Mouse (Mus musculus) kidney, embryonic 14.5 days (tissue): ENCODE results near the gene Utf1. TPM values are rescaled to one million over a fixed set of nuclear protein-coding genes. Genes with fewer than 3 reads are reported as not detected.
A peak's percentile ranks its signal among the peaks of the same experiment; 100 is the strongest.

Source experiments
- ATAC-seq: fragments of 200-750 bp; cut with Nextera tagmentation; 2 replicates; pipeline ENCODE4 v1.8.0; 2017; ENCODE audit warnings: moderate number of reproducible peaks, mild to moderate bottlenecking, moderate TSS enrichment, moderate library complexity; ENCODE audit not compliant: low FRiP score, low TSS enrichment
- H3K27ac ChIP-seq: fragments of 300-500 bp; sonication (generic); 2 replicates; pipeline ENCODE4 v1.5.1; 2014; ENCODE audit warnings: low read depth, mild to moderate bottlenecking, low read length, moderate library complexity, mixed read lengths
- H3K27me3 ChIP-seq: fragments of 300-500 bp; sonication (generic); 2 replicates; pipeline ENCODE4 v1.6.1; 2014; ENCODE audit warnings: mild to moderate bottlenecking, low read length; ENCODE audit not compliant: control insufficient read depth, insufficient read depth
- H3K36me3 ChIP-seq: fragments of 300-500 bp; sonication (generic); 2 replicates; pipeline ENCODE4 v1.6.1; 2014; ENCODE audit warnings: low read length, mixed read lengths; ENCODE audit not compliant: control insufficient read depth, insufficient read depth
- H3K4me1 ChIP-seq: fragments of 300-500 bp; sonication (generic); 2 replicates; pipeline ENCODE4 v1.6.1; 2014; ENCODE audit warnings: low read length, mixed read lengths; ENCODE audit not compliant: control insufficient read depth, insufficient read depth
- H3K4me2 ChIP-seq: fragments of 300-500 bp; sonication (generic); replicated peaks from 2 replicates; pipeline ENCODE4 v1.6.1; 2014; ENCODE audit warnings: low read depth, mild to moderate bottlenecking, low read length
- H3K4me3 ChIP-seq: fragments of 300-500 bp; sonication (generic); 2 replicates; pipeline ENCODE4 v1.5.1; 2014; ENCODE audit warnings: mild to moderate bottlenecking, low read length
- H3K9ac ChIP-seq: fragments of 300-500 bp; sonication (generic); 2 replicates; pipeline ENCODE4 v1.6.1; 2014; ENCODE audit warnings: low read depth, mild to moderate bottlenecking, low read length, moderate library complexity
- H3K9me3 ChIP-seq: fragments of 300-500 bp; sonication (generic); 2 replicates; pipeline ENCODE4 v1.6.1; 2016; ENCODE audit warnings: low read length; ENCODE audit not compliant: control insufficient read depth
- WGBS: fragments of 180-500 bp; shearing (Covaris S2); extraction: QIAGEN DNeasy Blood & Tissue Kit; methylation state at CpG from one replicate; pipeline ENCODE4 v1.1.7; 2014; 5-methylcytosine and 5-hydroxymethylcytosine counted together
- polyA plus RNA-seq: library from polyadenylated mRNA; unstranded; fragments of >200 nt; fragmentation: Nextera tagmentation; extraction: Ambion mirVana; gene quantifications from 2 replicates; pipeline ENCODE4 v1.2.1, GENCODE M21; 2014

The Utf1 gene
- polyA plus RNA-seq, 1 experiment from 2014 or later: 0.23 TPM

GRCm38 (mm10) chr7:139905261-139905660 is 38.3 kb upstream of the Utf1 start:
- Histone ChIP-seq H3K4me3 (no peak overlapping the region), H3K4me2 (peak overlapping the region; percentile 12; the same call in 1 of the 2 replicates)

DNA sequence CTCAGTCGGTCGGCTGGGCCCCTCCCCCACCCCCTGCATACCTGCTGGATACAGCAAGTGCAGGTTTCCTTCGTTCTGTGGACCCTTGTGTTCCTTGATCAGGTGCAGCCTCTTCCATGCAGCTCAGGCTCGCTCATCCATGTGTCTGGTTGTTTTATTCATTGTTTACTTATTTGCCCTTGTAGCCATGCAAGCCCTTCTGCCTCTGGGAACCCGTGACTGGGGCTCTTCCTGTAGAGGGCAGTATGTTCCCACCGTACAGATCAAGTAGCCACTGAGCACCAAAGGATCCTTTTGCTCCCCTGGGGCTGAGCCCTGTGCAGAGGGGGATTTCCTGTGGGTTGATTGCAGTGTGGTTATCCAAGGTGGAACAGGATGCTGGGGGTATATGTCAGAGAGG is 37.9 kb upstream of the Utf1 start:
- 6% methylated on average over 6 of the region's 6 CpGs for WGBS

More at GRCm38 (mm10) chr7:139905261-139905660, 38.3 kb upstream of the Utf1 start:
- 35% methylated on average over 6 of the region's 6 CpGs for WGBS
- 0 out of 2 replicates have a peak, but pooled peaks cover 4% of the 10 kb centered on the region for H3K4me1 ChIP-seq
- no peak overlapping the region for H3K27ac ChIP-seq
- H3K9ac ChIP-seq: no peak overlapping the region
- H3K9me3 ChIP-seq: no peaks in the 10 kb centered on the region
- no peak for ATAC-seq
- peaks cover 4% of the 10 kb centered on the region; the same call in 1 of the 2 replicates for H3K27me3 ChIP-seq
- H3K36me3 ChIP-seq: no peaks in the 10 kb centered on the region

DNA sequence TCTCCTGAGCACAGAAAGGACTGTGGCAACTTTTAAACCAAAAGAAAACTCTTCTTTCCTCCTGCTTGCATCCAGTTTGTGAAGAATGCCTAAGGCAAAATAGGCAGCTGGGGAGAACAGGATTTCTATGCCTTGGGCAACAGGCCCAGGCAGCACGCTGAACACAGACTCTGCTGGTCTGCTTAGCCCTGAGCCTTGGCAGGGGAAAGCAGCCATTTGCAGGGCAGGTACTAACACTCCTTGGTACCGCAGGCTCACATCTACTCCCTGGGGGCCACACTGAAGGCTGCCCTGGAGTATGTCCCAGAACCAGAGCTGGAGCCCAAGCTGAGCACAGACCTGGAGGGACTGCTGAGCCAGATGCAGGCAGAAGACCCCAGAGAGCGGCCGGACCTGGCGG is 35.4 kb upstream of the Utf1 start:
- ATAC-seq: no peak
- Histone ChIP-seq H3K9me3 (no peaks in the 10 kb centered on the region), H3K36me3 (no peaks in the 10 kb centered on the region), H3K27ac (no peak overlapping the region), H3K4me2 (no peak overlapping the region), H3K4me3 (no peak overlapping the region), H3K4me1 (0 out of 2 replicates have a peak, but pooled peaks cover 5% of the 10 kb centered on the region), H3K9ac (no peak overlapping the region), H3K27me3 (peaks cover 4% of the 10 kb centered on the region; the same call in 1 of the 2 replicates)
- WGBS: 75% methylated on average over 5 of the region's 5 CpGs

More for the DNA sequence above, 37.9 kb upstream of the Utf1 start:
- Histone ChIP-seq H3K36me3 (no peaks in the 10 kb centered on the region), H3K9ac (no peak overlapping the region), H3K27me3 (peaks cover 4% of the 10 kb centered on the region; the same call in 1 of the 2 replicates), H3K27ac (no peak overlapping the region), H3K4me3 (no peak overlapping the region), H3K4me2 (peak overlapping the region; percentile 12; the same call in 1 of the 2 replicates), H3K4me1 (0 out of 2 replicates have a peak, but pooled peaks cover 5% of the 10 kb centered on the region), H3K9me3 (no peaks in the 10 kb centered on the region)
- peak; percentile 73; the same call in 1 of the 2 replicates for ATAC-seq

GRCm38 (mm10) chr7:139909469-139909868 is 34.1 kb upstream of the Utf1 start:
- Histone ChIP-seq H3K4me1 (0 out of 2 replicates have a peak, but pooled peaks cover 9% of the 10 kb centered on the region), H3K9me3 (no peaks in the 10 kb centered on the region), H3K36me3 (no peaks in the 10 kb centered on the region), H3K27me3 (peaks cover 5% of the 10 kb centered on the region), H3K4me2 (no peak overlapping the region), H3K9ac (no peak overlapping the region), H3K4me3 (no peak overlapping the region), H3K27ac (no peak overlapping the region)
- WGBS: 49% methylated on average over 6 of the region's 6 CpGs
- ATAC-seq: no peak

GRCm38 (mm10) chr7:139910204-139910835 is 33.3 kb upstream of the Utf1 start:
- Histone ChIP-seq H3K27ac (no peak overlapping the region), H3K9me3 (no peaks in the 10 kb centered on the region), H3K4me1 (0 out of 2 replicates have a peak, but pooled peaks cover 14% of the 10 kb centered on the region), H3K36me3 (no peaks in the 10 kb centered on the region), H3K4me2 (no peak overlapping the region), H3K4me3 (no peak overlapping the region), H3K9ac (0 out of 2 replicates have a peak overlapping the region, but pooled peaks have one; percentile 18), H3K27me3 (peaks cover 4% of the 10 kb centered on the region)
- WGBS: 42% methylated on average over 11 of the region's 11 CpGs
- no peak for ATAC-seq

DNA sequence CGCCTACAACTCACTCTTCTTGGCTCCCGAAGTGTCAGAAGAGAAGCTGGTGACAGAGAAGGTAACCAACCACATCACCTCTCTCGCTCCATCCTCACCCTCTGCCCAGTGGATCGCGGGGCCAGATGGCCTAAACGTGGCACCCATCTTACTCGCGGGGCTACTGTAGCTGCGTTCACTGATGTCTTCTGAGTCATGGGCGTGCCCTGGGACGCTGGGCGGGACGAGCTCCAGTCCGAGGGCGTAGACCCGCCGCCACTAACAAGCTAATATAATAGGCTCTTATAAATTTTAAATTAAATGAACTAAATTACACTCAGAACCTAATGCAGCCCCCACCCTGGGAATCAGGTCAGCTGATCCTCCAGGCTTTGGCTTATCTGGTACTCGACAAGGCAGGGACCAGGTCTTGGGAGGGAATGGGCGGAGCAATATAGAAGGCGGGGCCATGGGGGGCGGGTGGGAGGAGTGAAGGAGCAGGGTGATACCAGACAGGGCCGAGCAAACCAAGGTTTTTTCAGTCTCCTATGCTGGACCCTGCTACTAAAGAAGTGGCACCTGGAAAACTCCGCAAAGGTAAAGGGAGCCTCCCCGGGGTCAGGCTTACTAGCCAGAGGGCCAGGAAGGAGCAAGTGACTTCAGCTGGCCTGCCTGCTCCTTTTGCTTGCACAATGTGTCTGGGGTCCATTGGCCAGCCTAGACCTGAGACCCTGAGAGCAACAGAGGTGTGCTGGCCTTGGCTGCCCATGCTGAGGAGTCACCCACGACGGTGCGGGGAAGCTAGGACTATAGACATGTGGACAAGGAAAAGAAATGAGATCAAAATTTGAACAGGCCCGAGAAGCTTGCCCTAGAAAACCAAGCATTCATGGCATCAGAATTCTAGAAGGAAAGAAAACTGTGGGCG is 29.2 kb upstream of the Utf1 start:
- 0 out of 2 replicates have a peak, but pooled peaks cover 18% of the 10 kb centered on the region for H3K4me1 ChIP-seq
- no peak overlapping the region for H3K9ac ChIP-seq
- WGBS: 9% methylated on average over 29 of the region's 29 CpGs
- H3K9me3 ChIP-seq: no peaks in the 10 kb centered on the region
- H3K27ac ChIP-seq: no peak overlapping the region
- ATAC-seq: peak; percentile 65
- peaks cover 7% of the 10 kb centered on the region for H3K27me3 ChIP-seq
- peak overlapping the region; percentile 54 for H3K4me2 ChIP-seq
- no peaks in the 10 kb centered on the region for H3K36me3 ChIP-seq
- peak overlapping the region; percentile 39 for H3K4me3 ChIP-seq

- no peak overlapping the region; the same call in 1 of the 2 replicates for H3K4me3 ChIP-seq
- H3K36me3 ChIP-seq: no peaks in the 10 kb centered on the region
- H3K4me1 ChIP-seq: 0 out of 2 replicates have a peak, but pooled peaks cover 13% of the 10 kb centered on the region
- H3K27ac ChIP-seq: no peak overlapping the region
- H3K9me3 ChIP-seq: no peaks in the 10 kb centered on the region
- peak overlapping the region; percentile 36 for H3K4me2 ChIP-seq
- no peak for ATAC-seq
- H3K27me3 ChIP-seq: peaks cover 7% of the 10 kb centered on the region
- peak overlapping the region; percentile 18; the same call in 1 of the 2 replicates for H3K9ac ChIP-seq
- 7% methylated on average over 14 of the region's 14 CpGs for WGBS
These were observed 27.8 kb upstream of the Utf1 start for GRCm38 (mm10) chr7:139915646-139916257.

GRCm38 (mm10) chr7:139916345-139916744 is 27.2 kb upstream of the Utf1 start:
- Histone ChIP-seq H3K4me2 (no peak overlapping the region), H3K27ac (no peak overlapping the region), H3K36me3 (no peaks in the 10 kb centered on the region), H3K4me1 (0 out of 2 replicates have a peak, but pooled peaks cover 13% of the 10 kb centered on the region), H3K27me3 (peaks cover 7% of the 10 kb centered on the region), H3K9ac (no peak overlapping the region), H3K9me3 (no peaks in the 10 kb centered on the region), H3K4me3 (no peak overlapping the region)
- 4% methylated on average over 1 of the region's 1 CpGs for WGBS
- ATAC-seq: no peak
